15 mouse cellular contexts compared by ENCODE assay signal in the genomic region with DNA sequence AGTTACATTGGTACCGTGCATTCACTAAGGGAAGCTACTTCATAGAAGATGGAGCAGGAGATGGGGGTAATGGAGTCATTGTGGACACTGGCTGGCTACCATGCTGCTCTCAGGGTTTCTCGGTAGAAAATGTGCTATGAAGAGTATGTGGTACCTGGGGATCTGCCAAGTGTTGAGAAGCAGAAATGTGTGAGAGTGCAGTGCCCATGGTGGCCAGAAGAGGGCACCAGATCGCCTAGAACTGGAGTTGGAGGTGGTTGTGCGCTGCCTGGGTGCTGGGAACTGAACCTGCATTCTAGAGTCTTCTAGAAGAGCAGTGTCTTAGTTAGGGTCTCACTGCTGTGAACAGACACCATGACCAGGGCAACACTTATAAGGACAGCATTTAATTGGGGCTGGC.
DNase-seq lines count a peak whose midpoint lies in the region; TF ChIP-seq lines count a peak whose summit lies in the region.
"Had no signal": no experiment of that assay in that cellular context is flagged by ENCODE, and none has a peak within 500 bp of the region (broad histone marks: within the 10 kb centered on the region; RNA-seq: fewer than 3 reads in every experiment).

No protein-coding gene starts in this region.

- H3K9ac ChIP-seq in ES-Bruce4 (ENCODE audit: low read depth, poor library complexity, severe bottlenecking): no peak overlapping the region
- H3K9ac ChIP-seq: neural tube, embryonic 15.5 days had no signal

- no peaks in the 10 kb centered on the region for H3K36me3 ChIP-seq in ES-Bruce4 (ENCODE audit: control insufficient read depth, insufficient read depth, low read length, poor library complexity, severe bottlenecking)

- intact Hi-C loops in left cerebral cortex, adult 2 months (cut with DNase I): no loop called here
- intact Hi-C loops in left cerebral cortex, postnatal 25 days (cut with DNase I): no loop called here

- H3K27ac ChIP-seq in cerebellum, adult 2 months (ENCODE audit: insufficient read depth, low read length): no peak overlapping the region
- no peak overlapping the region for H3K27ac ChIP-seq in left cerebral cortex, adult 2 months
- H3K27ac ChIP-seq in ES-Bruce4 (ENCODE audit: insufficient read depth, low read length): no peak overlapping the region
- no peak overlapping the region for H3K27ac ChIP-seq in cortical plate, adult 2 months (ENCODE audit: insufficient read depth, low read length)
- H3K27ac ChIP-seq: limb, embryonic 10.5 days; macrophage; neural tube, embryonic 15.5 days had no signal

- H3K4me3 ChIP-seq in cerebellum, adult 2 months (replicated peaks; ENCODE audit: insufficient read depth, low read depth, low read length): no peak overlapping the region
- H3K4me3 ChIP-seq in left cerebral cortex, adult 2 months: no peak overlapping the region
- H3K4me3 ChIP-seq in ES-Bruce4 (ENCODE audit: low read depth, low read length): no peak overlapping the region
- no peak overlapping the region for H3K4me3 ChIP-seq in cortical plate, adult 2 months (ENCODE audit: insufficient read depth, low read length)
- H3K4me3 ChIP-seq: limb, embryonic 10.5 days; neural tube, embryonic 15.5 days had no signal

- no peak for TF ChIP-seq POLR2A in cerebellum, adult 2 months (IDR thresholded peaks at IDR 0.05; ENCODE audit: borderline replicate concordance, insufficient read depth, low read length)
- no peak for TF ChIP-seq POLR2A in ES-Bruce4 (IDR thresholded peaks at IDR 0.05; ENCODE audit: insufficient read depth, low read length)
- no peak for TF ChIP-seq POLR2A in cortical plate, adult 2 months (IDR thresholded peaks at IDR 0.05; ENCODE audit: extremely low read depth, insufficient read depth, low read length)

- DNase-seq in cerebellum, adult 2 months: no peak
- DNase-seq in cerebellum, postnatal 4 days (ENCODE audit: low spot score in 2 of 2): no peak
- no peak for DNase-seq in left cerebral cortex, adult 2 months (ENCODE audit: extremely low spot score in 1 of 2, low spot score in 2 of 2)
- DNase-seq in left cerebral cortex, postnatal 25 days (ENCODE audit: low spot score in 2 of 2): no peak
- DNase-seq in spleen, postnatal 10 days (ENCODE audit: low spot score in 2 of 2): no peak
- no peak for DNase-seq in spleen, postnatal 4 days (ENCODE audit: low spot score in 2 of 2)
- DNase-seq: heart, adult 11 months; heart, postnatal 36 days; kidney, adult 18-20 months; layer of hippocampus, adult 9-11 months had no signal

- H3K4me1 ChIP-seq in cerebellum, adult 2 months (ENCODE audit: control insufficient read depth, insufficient read depth, low read length): peaks cover 6% of the 10 kb centered on the region
- H3K4me1 ChIP-seq in ES-Bruce4 (ENCODE audit: control insufficient read depth, insufficient read depth, low read length): no peaks in the 10 kb centered on the region
- no peaks in the 10 kb centered on the region for H3K4me1 ChIP-seq in cortical plate, adult 2 months (ENCODE audit: control insufficient read depth, insufficient read depth, low read length)
- H3K4me1 ChIP-seq: neural tube, embryonic 15.5 days had no signal

- peak; percentile 38; the same call in 1 of the 2 replicates for TF ChIP-seq CTCF in cerebellum, adult 2 months (IDR thresholded peaks at IDR 0.05; ENCODE audit: borderline replicate concordance, insufficient read depth, low read depth, low read length)
- peak; percentile 24 for TF ChIP-seq CTCF in left cerebral cortex, adult 2 months (IDR thresholded peaks at IDR 0.05)
- TF ChIP-seq CTCF in ES-Bruce4 (IDR thresholded peaks at IDR 0.05; ENCODE audit: low read depth, low read length): peak; percentile 88
- peak; percentile 28 for TF ChIP-seq CTCF in cortical plate, adult 2 months (IDR thresholded peaks at IDR 0.05; ENCODE audit: extremely low read depth, insufficient read depth, low read length)

- no peaks in the 10 kb centered on the region for H3K27me3 ChIP-seq in cerebellum, adult 2 months (ENCODE audit: control insufficient read depth, insufficient read depth, low read length)
- no peaks in the 10 kb centered on the region for H3K27me3 ChIP-seq in ES-Bruce4 (ENCODE audit: control insufficient read depth, insufficient read depth, low read length, poor library complexity, severe bottlenecking)
- H3K27me3 ChIP-seq: neural tube, embryonic 15.5 days had no signal

- WGBS in cerebellum, adult 2 months: 76% methylated on average over 4 of the region's 4 CpGs

- H3K9me3 ChIP-seq in ES-Bruce4 (replicated peaks; ENCODE audit: control insufficient read depth, insufficient read depth, low read length, poor library complexity, severe bottlenecking): no peaks in the 10 kb centered on the region

- no peak for TF ChIP-seq EP300 in ES-Bruce4 (IDR thresholded peaks at IDR 0.05; ENCODE audit: insufficient read depth, low read depth, low read length)

Comparison
In these comparisons a context has a peak if more than half of its experiments do, and no peak if none do; other contexts are left out.
1. CTCF ChIP-seq: peak in every context shown above with its lines; median percentile 88 in ES-Bruce4; 38 in cerebellum, adult 2 months; 28 in cortical plate, adult 2 months; 24 in left cerebral cortex, adult 2 months.